Mouse (Mus musculus) forebrain, embryonic 14.5 days (tissue): ENCODE measurements at regions not wholly inside any gene's neighbourhood (a gene's known extent, or its start where the extent isn't known, plus 50 kb on each side); places are given as distances from the start of the nearest gene placed in this dataset.

Experiments
- ATAC-seq: fragments of 200-750 bp; cut with Nextera tagmentation; 2 replicates; pipeline ENCODE4 v1.8.0; 2017; ENCODE audit warnings: mild to moderate bottlenecking, moderate library complexity
- DNase-seq: peaks from one replicate; pipeline ENCODE4 v3.0.0-alpha.2; 2015; ENCODE audit warnings: low spot score
- H3K27ac ChIP-seq: fragments of 300-500 bp; sonication (generic); 2 replicates; pipeline ENCODE4 v1.5.1; 2014; ENCODE audit warnings: low read depth, mild to moderate bottlenecking, control low read depth, low read length, moderate library complexity
- H3K27me3 ChIP-seq: fragments of 300-500 bp; sonication (generic); replicated peaks from 2 replicates; pipeline ENCODE4 v1.6.1; 2014; ENCODE audit warnings: low read length, control low read depth, mixed read lengths; ENCODE audit not compliant: control insufficient read depth, insufficient read depth
- H3K36me3 ChIP-seq: fragments of 300-500 bp; sonication (generic); 2 replicates; pipeline ENCODE4 v1.6.1; 2014; ENCODE audit warnings: low read length, control low read depth; ENCODE audit not compliant: control insufficient read depth, insufficient read depth
- H3K4me1 ChIP-seq: fragments of 300-500 bp; sonication (generic); 2 replicates; pipeline ENCODE4 v1.6.1; 2014; ENCODE audit warnings: antibody characterized with exemption, low read length, control low read depth; ENCODE audit not compliant: control insufficient read depth, insufficient read depth
- H3K4me2 ChIP-seq: fragments of 300-500 bp; sonication (generic); 2 replicates; pipeline ENCODE4 v1.6.1; 2014; ENCODE audit warnings: mild to moderate bottlenecking, control low read depth, low read length
- H3K4me3 ChIP-seq: fragments of 300-500 bp; sonication (generic); 2 replicates; pipeline ENCODE4 v1.5.1; 2014; ENCODE audit warnings: low read depth, low read length, control low read depth
- H3K9ac ChIP-seq: fragments of 300-500 bp; sonication (generic); 2 replicates; pipeline ENCODE4 v1.6.1; 2014; ENCODE audit warnings: mild to moderate bottlenecking, low read length, control low read depth, moderate library complexity
- H3K9me3 ChIP-seq: fragments of 300-500 bp; sonication (generic); replicated peaks from 2 replicates; pipeline ENCODE4 v1.6.1; 2016; ENCODE audit warnings: low read length, control low read depth, mixed read lengths; ENCODE audit not compliant: control insufficient read depth
- WGBS: fragments of 180-500 bp; shearing (Covaris S2); extraction: QIAGEN DNeasy Blood & Tissue Kit; methylation state at CpG from one replicate; pipeline ENCODE4 v1.1.7; 2014; 5-methylcytosine and 5-hydroxymethylcytosine counted together

- ATAC-seq = 0 out of 2 replicates have a peak, but pooled peaks have one; percentile 20
- Histone ChIP-seq H3K9ac (no peak overlapping the region), H3K27ac (no peak overlapping the region), H3K4me1 (peaks cover 7% of the 10 kb centered on the region; the same call in 1 of the 2 replicates), H3K4me2 (no peak overlapping the region), H3K4me3 (no peak overlapping the region), H3K36me3 (no peaks in the 10 kb centered on the region), H3K27me3 (no peaks in the 10 kb centered on the region), H3K9me3 (no peaks in the 10 kb centered on the region)
- no peak for DNase-seq
- 50% methylated on average over 14 of the region's 14 CpGs for WGBS
Measured at GRCm38 (mm10) chr10:17352202-17352994, 370.6 kb upstream of the Cited2 start.

DNA sequence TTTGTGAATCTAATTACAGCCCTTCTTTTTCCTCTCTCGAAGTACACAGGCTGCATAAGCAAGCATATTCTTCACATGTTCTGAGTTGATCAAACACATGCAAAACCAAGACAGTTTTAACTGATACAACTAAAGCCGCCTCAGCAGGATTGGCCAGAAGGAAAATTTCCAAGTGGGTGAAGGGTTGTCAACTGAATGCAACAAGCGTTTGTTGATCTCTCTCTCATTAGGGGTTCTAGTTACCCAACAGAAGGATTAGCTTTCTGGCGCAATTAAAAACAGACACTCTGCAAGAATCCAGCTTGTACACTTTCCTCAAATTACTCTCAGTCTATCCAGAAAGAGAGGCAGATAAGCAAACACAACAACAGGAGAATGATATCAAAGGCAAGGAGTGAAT, 367.5 kb upstream of the Cited2 start:
- peak; percentile 45 for DNase-seq
- no peak for ATAC-seq

DNA sequence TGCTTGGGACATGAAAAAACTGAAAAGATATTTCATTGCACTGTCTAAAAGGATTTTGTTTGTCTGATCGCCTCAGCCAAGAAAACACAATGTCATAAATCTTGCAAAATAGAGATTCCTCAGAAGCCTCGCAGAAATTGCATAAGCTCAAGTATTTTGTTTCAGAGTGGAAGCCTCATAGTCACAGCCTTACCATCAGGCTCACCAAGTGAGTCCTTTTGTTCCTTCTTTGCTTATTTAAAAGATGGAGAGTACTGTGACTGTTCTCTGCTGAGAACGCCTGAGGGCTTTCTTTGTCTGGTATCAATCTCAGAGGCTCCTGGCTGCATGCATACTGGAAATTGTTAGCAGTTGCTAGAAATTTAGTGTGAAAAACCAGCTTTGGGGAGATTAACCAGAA, 367.0 kb upstream of the Cited2 start:
- H3K27me3 ChIP-seq = no peaks in the 10 kb centered on the region
- H3K4me2 ChIP-seq = no peak overlapping the region
- DNase-seq (no peak), ATAC-seq (no peak)
- no peak overlapping the region for H3K9ac ChIP-seq
- H3K4me1 ChIP-seq = peaks cover 7% of the 10 kb centered on the region; the same call in 1 of the 2 replicates
- no peaks in the 10 kb centered on the region for H3K36me3 ChIP-seq
- 22% methylated on average over 3 of the region's 3 CpGs for WGBS
- H3K4me3 ChIP-seq = no peak overlapping the region
- H3K9me3 ChIP-seq = no peaks in the 10 kb centered on the region
- H3K27ac ChIP-seq = no peak overlapping the region

More for the DNA sequence above, 367.5 kb upstream of the Cited2 start:
- Histone ChIP-seq H3K36me3 (no peaks in the 10 kb centered on the region), H3K27ac (no peak overlapping the region), H3K9ac (no peak overlapping the region), H3K4me3 (no peak overlapping the region), H3K9me3 (no peaks in the 10 kb centered on the region), H3K4me2 (no peak overlapping the region), H3K27me3 (no peaks in the 10 kb centered on the region), H3K4me1 (peaks cover 7% of the 10 kb centered on the region; the same call in 1 of the 2 replicates)
- WGBS = 9% methylated on average over 4 of the region's 4 CpGs

DNA sequence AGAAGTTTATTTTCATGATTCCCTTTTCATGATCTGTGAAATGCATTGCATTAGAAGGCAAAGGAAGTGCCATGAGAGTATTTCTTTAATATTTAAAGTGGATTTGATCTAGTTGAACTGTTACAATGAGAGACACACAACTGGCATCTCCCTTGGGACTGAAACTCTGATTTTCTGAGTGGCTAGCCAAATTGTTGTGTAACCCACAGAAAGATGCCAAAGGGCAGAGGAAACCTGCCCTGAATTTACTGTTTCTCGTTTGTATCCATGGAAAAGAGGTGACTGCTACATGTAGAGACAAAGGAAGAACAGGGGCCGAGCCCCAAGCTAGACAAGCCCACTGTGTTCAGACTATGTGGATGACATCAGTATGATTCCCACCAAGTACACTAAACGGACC, 360.4 kb upstream of the Cited2 start:
- no peak overlapping the region for H3K9ac ChIP-seq
- H3K36me3 ChIP-seq = no peaks in the 10 kb centered on the region
- no peak overlapping the region for H3K27ac ChIP-seq
- WGBS = 48% methylated on average over 3 of the region's 3 CpGs
- no peak for DNase-seq
- ATAC-seq = no peak
- no peak overlapping the region for H3K4me2 ChIP-seq
- H3K4me1 ChIP-seq = 0 out of 2 replicates have a peak, but pooled peaks cover 3% of the 10 kb centered on the region
- H3K9me3 ChIP-seq = no peaks in the 10 kb centered on the region
- H3K4me3 ChIP-seq = no peak overlapping the region
- H3K27me3 ChIP-seq = no peaks in the 10 kb centered on the region

- H3K27me3 ChIP-seq = no peaks in the 10 kb centered on the region
- H3K9ac ChIP-seq = no peak overlapping the region
- 0 out of 2 replicates have a peak, but pooled peaks cover 3% of the 10 kb centered on the region for H3K4me1 ChIP-seq
- DNase-seq (no peak), ATAC-seq (no peak)
- H3K4me3 ChIP-seq = no peak overlapping the region
- H3K9me3 ChIP-seq = no peaks in the 10 kb centered on the region
- no peak overlapping the region for H3K4me2 ChIP-seq
- no peak overlapping the region for H3K27ac ChIP-seq
- H3K36me3 ChIP-seq = no peaks in the 10 kb centered on the region
- WGBS = 79% methylated on average over 3 of the region's 3 CpGs
Measured at GRCm38 (mm10) chr10:17366042-17366740, 356.8 kb upstream of the Cited2 start.

DNA sequence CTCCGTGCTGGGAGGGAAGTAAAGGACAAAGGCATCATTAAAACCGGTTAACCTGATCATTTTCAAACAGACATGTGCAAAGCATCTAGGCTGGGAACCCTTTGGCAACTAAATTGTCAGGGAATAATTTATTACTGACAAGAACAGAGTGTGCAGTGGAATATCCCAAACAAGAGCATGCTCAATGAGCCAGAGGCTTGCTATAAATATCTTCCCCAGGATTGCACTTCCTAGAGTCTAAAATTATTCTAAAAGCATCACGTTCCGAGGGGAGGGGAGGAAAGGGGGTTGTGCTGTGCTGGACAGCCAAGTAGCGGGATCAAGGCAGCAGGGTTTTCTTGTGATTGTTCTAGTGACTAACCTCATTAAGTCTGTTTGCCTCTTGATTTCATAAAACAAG, 356.0 kb upstream of the Cited2 start:
- Histone ChIP-seq H3K4me3 (no peak overlapping the region), H3K27me3 (no peaks in the 10 kb centered on the region), H3K4me2 (no peak overlapping the region), H3K4me1 (0 out of 2 replicates have a peak, but pooled peaks cover 3% of the 10 kb centered on the region), H3K9ac (no peak overlapping the region), H3K27ac (no peak overlapping the region), H3K36me3 (no peaks in the 10 kb centered on the region), H3K9me3 (no peaks in the 10 kb centered on the region)
- 7% methylated on average over 5 of the region's 5 CpGs for WGBS
- DNase-seq = peak; percentile 51
- peak; percentile 37; the same call in 1 of the 2 replicates for ATAC-seq

DNA sequence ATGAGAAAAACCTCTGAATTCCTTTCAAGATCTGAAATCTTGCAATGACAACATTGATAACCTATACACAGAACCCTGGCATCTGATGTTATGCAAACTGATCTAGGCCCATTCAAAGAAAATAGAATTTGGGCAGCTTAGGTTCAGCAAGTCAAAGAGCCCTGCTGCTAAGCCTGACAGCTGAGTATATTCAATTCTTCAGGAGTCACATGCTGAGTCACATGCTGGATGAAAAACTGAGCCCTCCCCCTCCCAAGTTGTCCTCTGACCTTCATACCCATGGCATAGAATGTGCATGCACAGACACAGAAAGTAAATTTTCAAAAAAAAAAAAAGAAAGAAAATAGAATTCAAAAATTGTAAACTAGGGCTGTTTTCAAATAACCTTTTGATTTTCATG, 355.6 kb upstream of the Cited2 start:
- no peak for DNase-seq

DNA sequence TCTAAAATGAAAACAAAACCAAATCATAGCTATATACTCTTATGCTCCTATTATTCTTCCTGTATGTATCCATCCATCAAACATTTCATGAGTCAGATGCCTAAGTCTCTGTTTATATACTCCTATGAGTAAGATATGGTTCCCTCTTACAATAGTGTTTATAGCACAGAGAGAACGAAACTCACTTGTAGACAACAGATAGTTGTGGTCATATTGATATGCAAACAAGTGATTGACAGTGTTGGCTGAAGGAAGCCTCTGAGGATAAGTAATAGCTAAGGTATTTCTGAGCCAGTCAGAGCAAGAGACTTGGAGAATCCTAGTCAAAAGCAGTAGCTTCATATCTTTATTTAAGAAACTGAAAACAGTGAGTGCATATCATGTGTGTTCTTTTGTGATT, 354.4 kb upstream of the Cited2 start:
- no peak overlapping the region for H3K4me2 ChIP-seq
- no peak overlapping the region for H3K27ac ChIP-seq
- no peak for DNase-seq
- no peaks in the 10 kb centered on the region for H3K9me3 ChIP-seq
- H3K4me1 ChIP-seq = 0 out of 2 replicates have a peak, but pooled peaks cover 3% of the 10 kb centered on the region
- H3K27me3 ChIP-seq = no peaks in the 10 kb centered on the region
- no peak for ATAC-seq
- no peak overlapping the region for H3K9ac ChIP-seq
- no peaks in the 10 kb centered on the region for H3K36me3 ChIP-seq
- 91% methylated on average over 1 of the region's 1 CpGs for WGBS
- H3K4me3 ChIP-seq = no peak overlapping the region

More for the DNA sequence above, 355.6 kb upstream of the Cited2 start:
- H3K27me3 ChIP-seq = no peaks in the 10 kb centered on the region
- H3K4me3 ChIP-seq = no peak overlapping the region
- H3K4me2 ChIP-seq = no peak overlapping the region
- ATAC-seq = no peak
- no peaks in the 10 kb centered on the region for H3K9me3 ChIP-seq
- H3K9ac ChIP-seq = no peak overlapping the region
- H3K27ac ChIP-seq = no peak overlapping the region
- 0 out of 2 replicates have a peak, but pooled peaks cover 3% of the 10 kb centered on the region for H3K4me1 ChIP-seq
- no peaks in the 10 kb centered on the region for H3K36me3 ChIP-seq

- Histone ChIP-seq H3K9ac (no peak overlapping the region), H3K4me1 (no peaks in the 10 kb centered on the region), H3K9me3 (no peaks in the 10 kb centered on the region), H3K36me3 (no peaks in the 10 kb centered on the region), H3K27ac (no peak overlapping the region), H3K4me3 (no peak overlapping the region), H3K4me2 (no peak overlapping the region), H3K27me3 (no peaks in the 10 kb centered on the region)
- DNase-seq (no peak), ATAC-seq (no peak)
- 79% methylated on average over 2 of the region's 2 CpGs for WGBS
Measured at GRCm38 (mm10) chr10:17372905-17373304, 350.1 kb upstream of the Cited2 start.
